Mouse (Mus musculus) small intestine, adult 2 months (tissue): ENCODE data around the gene Mex3a.

Experiments
- CTCF ChIP-seq: fragments of 200-500 bp; IDR thresholded peaks from 2 replicates; pipeline ENCODE4 v1.5.1; 2012; ENCODE audit warnings: low read depth, mild to moderate bottlenecking, control low read depth, inconsistent platforms, low read length, moderate library complexity, mixed read lengths; ENCODE audit not compliant: insufficient replicate concordance, insufficient read length; ENCODE audit errors: extremely low read depth
- POLR2A ChIP-seq: fragments of 200-500 bp; IDR thresholded peaks from 2 replicates; pipeline ENCODE4 v1.6.1; 2012; ENCODE audit warnings: low read depth, mild to moderate bottlenecking, control low read depth, inconsistent platforms, low read length, moderate library complexity

DNA sequence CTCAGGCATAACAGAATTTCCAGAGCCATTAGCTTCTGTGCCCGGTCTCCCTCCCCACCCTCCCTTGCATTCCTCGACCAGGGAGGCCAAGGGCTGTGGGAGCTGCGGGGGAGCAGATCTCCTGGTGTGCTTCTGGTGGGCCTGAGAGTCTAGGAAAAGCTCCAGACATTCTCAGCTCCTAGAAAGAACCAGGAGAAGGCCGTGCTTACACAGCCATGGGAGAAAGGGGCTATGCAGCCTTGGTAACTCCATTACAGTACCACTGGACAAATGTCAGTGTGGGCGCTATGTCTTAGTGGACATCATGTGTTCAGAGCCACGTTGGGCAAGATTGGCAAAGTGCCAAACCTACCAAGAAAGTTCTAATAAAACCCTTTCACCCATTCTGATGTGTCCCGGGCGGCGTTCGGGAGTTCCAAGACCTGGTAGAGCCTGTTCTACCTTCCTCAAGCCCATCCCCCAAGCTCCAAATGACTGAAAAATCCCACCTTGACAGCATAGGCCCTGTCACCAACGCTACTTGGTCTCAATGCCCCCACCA lies 30.1 kb upstream of the Mex3a start:
- TF ChIP-seq CTCF, result no peak
- TF ChIP-seq POLR2A, result no peak
